Mouse (Mus musculus): ENCODE results near the gene Mgrn1.

Gene Mgrn1

DNA sequence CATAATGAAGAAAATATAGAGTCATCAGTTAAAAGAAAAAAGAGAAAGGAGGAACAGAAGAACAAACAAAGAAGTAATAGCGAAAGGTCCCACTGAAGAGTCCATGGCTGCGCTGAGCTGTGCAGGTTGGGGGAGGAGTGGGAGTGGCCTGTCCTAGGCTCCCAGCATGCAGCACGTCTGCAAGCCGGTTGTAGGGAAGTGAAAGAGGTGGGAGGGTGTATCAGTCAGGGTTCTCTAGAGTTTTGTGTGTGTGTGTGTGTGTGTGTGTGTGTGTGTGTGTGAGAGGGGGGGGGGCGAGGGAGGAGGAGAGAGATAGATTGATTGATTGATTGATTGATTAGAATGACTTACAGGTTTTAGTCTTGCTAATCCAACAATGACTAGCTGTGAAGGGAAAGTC, 21.9 kb downstream of the Mgrn1 start:
- peak in 1 of 2 experiments; percentile 68 for DNase-seq (ENCODE audit: low spot score in 2 of 2)

DNA sequence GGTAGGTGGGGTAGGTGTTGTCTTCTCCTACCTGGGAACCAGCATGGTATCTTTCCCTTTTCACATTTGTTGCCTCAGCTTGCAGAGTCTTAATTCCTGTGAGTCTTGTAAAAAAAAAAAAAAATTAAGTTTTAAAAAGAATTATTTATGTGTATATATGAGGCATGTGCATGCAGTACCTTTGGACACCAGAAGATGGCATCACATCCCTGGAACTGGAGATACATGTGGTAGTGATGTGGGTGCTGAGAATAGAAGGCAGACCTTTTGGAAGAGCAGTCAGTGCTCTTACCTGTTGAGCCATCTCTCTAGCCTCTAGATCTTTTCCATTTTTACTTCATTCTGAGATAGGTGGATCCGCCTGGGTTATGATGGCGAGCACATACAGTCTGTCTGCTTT, 23.7 kb downstream of the Mgrn1 start:
- peak in 1 of 2 experiments; percentile 48 for DNase-seq (ENCODE audit: low spot score in 2 of 2)

DNA sequence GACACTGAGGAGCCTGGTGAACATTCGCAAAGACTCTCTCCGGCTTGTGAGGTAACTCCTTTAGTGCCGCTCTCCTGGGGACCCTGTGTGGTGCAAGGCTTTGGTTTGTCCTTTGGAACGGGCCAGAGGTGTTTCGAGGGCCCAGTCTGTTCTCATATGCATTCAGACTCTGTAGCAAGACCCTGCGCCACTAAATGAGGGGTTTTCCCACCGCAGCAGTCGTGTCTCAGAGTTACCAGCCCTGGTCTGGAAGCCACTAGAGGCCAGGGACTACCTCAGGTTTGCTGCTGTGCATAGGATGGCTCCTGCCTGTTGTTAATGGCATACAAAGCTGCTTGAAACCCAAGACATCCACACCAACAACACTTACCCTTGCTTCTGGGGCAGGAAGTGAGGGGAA, 24.7 kb downstream of the Mgrn1 start:
- DNase-seq (ENCODE audit: low spot score in 2 of 2): no peak

DNA sequence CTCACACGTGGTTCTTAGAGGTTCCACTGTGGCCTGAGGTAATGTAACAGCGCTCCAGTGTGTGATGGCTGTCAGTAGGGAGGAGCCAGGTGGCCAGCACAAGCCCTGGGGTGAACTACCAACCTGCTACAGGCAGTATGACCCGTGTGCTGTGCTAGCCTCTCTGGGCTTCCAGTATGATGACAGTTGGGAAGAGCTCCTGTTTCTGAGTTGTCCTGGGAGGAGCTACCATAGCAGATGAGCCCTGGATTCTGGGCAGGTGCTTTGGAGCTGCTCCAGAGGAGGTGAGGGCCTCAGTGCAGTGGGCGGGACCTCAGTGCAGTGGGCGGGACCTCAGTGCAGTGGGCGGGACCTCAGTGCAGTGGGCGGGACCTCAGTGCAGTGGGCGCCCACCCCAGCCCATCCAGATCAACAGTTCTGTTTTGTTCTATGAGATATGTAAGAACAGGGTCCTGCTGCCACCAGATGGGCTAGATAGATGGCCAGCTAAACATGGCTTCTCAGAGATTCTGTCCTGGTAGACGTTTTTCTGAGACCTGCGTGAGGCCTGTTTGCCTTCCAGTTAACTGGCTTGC, 26.1 kb downstream of the Mgrn1 start:
- no peak for DNase-seq (ENCODE audit: low spot score in 2 of 2)

DNA sequence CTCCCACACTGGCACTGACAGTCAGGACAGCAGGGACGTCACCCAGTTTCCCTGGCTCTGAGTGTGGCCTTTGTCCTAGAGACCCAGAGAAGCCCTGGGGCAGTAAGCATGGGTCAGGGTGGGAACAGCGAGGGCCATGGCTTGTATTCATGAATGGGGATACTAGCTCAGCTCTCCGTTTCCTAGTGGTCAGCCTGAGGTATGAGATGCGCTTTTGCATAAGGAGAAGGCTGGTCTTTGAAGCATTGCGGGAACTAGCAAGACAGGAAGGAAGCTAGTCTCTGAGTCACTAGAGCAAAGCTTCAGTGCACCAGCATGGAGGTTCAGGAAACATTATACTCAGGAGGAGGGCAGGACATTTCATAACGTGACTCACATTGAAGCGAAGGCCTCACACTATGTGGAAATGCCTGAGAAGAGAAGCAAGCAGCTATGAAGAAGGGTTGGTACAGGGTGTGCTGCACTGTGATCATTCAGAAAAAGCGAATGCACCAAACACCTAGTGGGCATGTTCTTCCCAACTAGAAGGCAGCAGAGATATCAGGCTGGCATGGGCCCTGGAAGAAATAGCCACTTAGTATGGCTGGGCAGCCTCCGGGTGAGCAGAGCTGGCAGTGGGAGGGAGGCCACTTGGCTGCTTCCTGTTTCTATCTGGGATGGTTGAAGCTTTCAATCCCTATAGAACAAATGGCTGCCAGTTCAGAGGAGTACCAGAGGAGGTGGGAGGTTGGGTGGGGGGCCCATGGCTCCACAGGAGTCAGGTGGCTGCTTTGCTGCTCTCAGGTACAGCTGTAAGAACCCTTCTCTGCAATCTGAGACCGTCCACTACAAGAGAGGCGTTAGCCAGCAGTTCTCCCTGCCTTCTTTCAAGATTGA, 27.1 kb downstream of the Mgrn1 start:
- peak in 1 of 2 experiments; percentile 24 for DNase-seq (ENCODE audit: low spot score in 2 of 2)

DNA sequence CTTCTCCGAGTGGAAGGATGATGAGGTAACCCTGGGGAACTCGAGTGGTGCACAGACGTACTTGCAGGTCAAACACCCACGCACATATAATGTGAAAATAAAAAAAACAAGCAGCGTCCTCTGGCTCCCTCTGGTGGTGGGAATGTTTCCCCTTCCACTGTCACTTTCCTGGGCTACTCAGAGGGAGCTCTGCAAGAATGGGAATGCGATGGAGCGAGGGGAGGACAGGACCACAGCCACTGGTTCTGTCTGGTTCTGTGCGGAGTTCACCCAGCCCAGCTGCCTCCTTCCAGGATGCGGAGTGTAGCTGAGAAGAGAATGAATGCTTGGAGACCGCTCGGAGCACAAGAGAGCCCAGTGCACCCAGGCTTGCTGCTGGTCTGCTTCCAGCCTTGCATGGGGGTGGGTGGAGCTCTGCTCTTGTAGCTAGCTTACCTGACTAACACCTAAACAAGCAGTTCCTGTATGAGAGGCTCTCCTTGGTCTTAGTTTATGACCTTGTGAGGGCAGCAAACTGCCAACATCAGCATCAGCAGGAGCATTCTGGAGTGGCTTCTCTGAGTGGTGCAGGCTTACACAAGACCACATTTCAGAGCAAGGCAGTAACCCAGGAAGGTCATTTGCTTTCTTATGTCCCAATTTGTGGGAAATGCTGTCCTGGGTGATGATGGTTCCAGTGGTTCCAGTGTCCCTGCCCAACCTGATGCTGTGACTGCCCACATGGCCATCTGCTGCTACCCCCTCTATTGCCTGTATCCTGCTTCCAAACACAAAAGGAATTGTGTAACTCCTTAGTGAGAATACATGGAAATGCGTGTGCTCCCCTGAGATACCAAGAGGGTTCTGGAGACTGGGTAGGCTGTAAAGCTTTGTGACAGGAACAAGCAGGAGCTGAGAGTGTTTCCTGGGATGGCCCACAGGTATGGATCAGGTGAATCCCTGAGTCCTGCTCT, 28.0 kb downstream of the Mgrn1 start:
- peak; percentile 79 to 88 for DNase-seq (ENCODE audit: low spot score in 2 of 2)

DNA sequence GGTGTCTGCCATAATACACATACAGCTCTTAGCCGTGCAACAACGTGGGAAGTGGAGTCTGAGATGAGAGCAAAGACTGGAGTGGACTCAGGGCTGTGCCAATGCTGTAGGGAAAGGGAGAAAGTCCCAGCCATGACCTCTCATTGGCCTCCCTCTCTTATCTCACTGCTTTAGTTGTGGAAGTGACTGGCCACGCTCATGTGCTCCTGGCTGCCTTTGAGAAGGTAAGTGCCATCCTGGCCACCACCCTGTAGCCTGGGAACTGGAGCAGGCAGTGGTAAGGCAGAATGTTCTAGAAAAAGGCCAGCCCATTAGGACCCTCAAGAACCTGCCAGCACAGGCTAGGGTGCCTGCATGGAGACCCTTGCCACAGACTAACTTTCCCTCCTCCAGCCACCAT, 29.9 kb downstream of the Mgrn1 start:
- DNase-seq (ENCODE audit: low spot score in 2 of 2): no peak

DNA sequence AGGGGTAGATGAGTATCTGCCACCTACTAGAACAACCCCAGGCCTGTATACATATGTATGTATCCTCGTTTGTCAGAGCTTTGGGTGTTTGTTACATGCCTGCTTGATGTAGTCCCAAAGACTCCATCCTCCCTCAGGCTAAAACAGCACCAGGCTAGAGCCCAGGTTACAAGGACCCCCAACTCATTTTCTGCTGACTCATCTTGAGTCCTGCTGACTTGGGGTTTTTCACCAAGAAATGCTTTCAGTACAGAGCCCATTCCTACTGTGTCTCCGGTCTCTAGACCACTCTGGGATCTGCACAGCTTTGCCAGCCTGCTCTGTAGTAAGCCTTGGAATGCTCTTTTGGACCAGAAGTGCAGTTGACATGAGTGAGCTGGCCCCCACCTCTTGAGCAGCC, 30.6 kb downstream of the Mgrn1 start:
- no peak for DNase-seq (ENCODE audit: low spot score in 2 of 2)

DNA sequence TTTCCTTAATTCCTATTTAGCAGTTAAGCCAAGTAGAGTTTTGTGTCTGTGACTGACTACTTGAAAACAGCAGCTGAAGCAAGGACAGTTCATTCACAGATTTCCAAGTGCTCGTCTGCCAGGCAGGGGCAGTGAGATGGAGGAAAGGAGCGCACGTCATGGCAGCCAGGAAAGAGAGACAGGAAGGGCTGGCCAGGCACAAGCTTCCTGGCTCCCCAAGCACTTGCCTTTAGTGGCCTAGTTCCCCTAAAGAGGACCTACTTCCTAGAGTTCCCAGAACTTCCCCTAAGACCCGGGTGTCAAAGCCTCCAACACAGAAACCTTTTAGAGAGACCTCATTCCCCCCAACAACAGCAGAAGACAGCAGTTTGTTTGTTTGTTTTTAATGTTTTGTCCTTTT, 34.5 kb downstream of the Mgrn1 start:
- DNase-seq (ENCODE audit: low spot score in 2 of 2): no peak

DNA sequence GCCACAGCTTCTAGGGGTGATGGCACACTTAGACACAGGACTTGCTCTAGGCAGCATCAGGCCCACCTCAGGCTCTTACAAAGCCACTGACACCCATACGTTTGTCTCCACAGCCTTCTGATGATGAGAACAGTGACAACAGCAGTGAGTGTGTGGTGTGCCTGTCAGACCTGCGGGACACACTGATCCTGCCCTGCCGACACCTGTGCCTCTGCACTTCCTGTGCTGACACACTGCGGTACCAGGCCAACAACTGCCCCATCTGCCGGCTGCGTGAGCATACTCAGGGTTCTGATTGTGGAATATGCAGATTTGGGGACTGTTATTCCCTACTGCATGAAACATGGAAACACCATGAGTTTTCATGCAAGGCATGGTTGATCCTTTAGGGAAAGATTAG, 36.4 kb downstream of the Mgrn1 start:
- no peak for DNase-seq (ENCODE audit: low spot score in 2 of 2)

DNA sequence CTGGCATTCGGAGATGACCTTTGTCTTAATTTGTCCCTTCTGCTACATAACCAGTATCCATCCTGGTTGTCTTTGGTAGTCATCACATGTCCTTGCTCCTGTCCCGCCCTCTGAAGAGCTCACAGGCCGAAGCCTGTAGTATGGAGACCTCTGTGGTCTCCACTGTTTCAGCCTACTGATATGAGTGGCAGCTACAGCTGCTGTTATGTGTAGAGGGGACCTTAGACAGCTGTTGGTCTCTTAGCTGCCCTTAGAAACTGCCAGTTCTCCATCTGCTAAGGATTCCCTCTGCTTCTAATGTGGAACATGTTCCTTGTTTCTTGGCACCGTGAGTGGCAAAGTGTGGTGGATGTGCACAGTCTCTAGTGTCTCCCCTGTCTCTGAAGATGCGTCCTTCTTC, 37.9 kb downstream of the Mgrn1 start:
- no peak for DNase-seq (ENCODE audit: low spot score in 2 of 2)

DNA sequence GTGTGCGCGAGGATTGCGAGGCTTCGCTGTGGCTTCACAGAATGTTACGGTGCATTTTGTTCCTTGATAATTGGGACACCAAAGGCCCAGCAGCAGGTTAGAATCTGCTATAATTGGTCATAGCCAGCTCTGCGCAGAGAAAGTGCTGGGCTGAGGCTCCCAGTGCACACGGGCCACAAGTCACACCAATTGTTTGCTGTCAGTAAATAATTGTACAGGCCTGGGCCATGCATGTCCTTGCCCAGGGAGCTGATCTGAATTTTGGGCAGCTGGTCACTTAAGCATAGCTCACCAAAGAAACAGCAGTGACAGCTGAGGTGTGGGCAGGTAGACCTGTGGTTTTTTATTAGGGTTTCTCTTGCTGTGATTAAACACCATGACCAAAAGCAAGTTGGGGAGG, 41.9 kb downstream of the Mgrn1 start:
- DNase-seq (ENCODE audit: low spot score in 2 of 2): no peak

DNA sequence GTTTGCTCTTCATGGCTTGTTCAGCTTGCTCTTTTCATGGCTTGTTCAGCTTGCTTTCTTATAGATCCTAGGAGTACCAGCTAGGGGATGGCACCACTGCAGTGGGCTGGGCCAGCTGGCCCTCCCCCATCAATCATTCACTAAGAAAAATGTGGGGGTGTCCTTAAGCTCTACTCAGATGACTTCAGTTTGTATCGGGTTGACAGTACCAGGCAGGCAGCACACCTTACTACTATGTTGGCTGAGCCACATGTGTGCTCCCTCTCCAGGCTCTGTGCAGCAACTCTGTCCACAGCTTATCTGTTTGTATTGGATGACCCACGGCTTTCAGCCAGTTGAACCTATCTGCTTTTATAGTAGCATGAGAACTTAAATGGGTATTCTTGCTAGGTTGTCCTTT, 42.4 kb downstream of the Mgrn1 start:
- no peak for DNase-seq (ENCODE audit: low spot score in 2 of 2)

DNA sequence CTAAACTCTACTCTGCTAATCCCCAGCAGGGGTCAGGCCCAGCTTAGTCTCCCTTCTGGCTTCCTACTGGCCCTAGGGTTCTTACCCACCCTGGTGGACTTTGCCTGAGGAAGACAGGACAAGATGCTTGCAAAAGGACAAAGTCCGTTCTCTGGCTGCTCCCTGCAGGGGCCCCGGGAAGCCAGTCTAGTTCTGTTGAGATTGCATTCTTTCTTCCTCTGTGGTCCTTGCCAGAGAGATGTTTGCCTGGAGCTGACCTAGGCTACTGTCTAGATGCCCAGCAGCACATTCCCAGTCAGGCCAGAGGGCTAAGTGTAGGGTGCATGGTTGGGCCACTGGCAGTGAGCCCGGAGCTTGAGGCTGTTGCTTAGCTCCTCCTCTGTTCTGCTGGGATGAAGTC, 46.4 kb downstream of the Mgrn1 start:
- DNase-seq (ENCODE audit: low spot score in 2 of 2): no peak

DNA sequence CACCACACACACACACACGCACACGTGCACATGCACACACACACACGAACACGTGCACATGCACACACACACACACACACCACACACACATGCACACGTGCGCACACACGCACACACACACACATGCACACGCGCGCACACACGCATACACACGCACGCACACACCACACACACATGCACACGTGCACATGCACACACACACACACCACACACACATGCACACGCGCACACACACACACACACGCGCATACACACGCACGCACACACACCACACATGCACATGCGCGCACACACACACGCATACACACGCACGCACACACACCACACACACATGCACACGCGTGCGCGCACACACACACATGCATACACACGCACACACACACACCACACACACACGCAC, 49.4 kb downstream of the Mgrn1 start:
- no peak for DNase-seq (ENCODE audit: low spot score in 2 of 2)

DNA sequence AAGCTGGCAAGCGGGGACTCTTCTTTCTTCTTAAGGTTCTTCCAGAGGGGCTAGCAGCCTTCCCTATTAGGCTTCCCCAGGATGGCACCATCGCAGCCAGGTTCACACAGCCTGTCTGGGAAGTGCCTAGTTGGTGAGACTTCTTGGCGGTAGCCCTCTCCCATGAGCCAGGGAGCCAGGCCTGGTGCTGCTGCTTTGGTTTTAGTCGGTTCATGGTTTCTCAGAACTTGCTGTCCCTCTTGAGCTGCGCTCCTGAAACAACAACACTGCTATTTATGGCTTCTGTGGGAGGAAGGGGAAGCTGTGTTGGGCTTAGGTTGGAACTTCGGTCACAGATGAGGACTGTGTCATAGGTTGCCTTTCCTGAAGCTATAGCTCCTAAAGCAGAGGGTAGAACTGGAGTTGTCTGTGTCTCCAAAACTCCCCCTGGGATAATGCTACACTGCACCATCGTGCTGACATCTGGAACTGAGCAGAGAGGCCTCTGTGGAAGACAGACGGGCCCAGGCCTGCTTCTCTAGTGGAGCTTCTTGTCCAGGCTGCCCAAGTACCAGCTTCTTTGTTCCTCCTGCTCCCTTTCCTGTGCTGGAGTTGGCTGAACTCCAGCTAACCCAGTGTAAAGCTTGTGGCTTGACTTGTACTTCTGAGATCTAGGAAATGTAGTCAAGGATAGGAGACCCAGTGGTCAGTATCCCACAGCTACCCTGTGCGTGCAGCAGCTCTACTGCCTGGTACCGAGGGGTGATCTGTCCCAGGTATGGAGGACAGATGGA, 50.1 kb downstream of the Mgrn1 start:
- no peak for DNase-seq (ENCODE audit: low spot score in 2 of 2)

DNA sequence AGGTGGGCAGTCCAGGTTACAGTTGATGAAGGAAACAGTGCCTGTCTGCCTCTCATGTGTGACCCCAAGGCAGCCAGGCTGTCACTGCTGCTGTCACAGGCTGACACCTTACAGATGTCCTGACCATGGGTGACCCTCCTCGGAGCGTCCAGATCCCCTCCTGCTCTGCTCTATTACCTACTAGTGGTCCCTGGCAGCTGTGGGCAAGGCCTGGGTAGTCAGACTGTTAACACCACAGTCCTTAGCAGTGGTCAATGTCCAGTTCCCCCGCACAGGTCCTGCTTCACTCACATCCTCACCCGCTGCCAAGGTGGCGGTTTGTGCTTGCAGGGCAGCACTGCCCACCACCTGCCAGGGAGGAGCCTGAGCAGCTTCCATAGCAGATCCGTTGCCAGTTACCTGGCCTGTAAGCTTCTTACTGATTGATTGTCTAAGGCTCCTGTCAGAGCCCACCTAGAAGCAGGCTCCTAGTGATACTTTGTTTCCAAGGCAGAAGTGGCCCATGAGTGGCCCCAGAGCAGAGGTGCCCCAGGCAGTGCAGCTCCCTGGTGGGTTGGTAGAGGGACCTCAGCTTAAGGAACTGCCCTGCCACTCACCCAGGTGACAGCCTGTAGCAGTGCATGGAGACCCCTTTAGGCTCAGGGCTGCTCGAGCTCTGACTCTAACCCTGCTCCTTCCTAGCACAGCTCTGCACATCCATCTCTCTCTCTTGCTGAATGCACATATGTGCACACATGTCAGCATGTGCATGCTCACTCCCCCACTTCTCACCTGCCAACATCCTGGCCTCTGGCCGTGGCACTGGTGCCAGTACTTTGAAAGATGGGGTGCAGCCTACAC, 51.5 kb downstream of the Mgrn1 start:
- no peak for DNase-seq (ENCODE audit: low spot score in 2 of 2)

DNA sequence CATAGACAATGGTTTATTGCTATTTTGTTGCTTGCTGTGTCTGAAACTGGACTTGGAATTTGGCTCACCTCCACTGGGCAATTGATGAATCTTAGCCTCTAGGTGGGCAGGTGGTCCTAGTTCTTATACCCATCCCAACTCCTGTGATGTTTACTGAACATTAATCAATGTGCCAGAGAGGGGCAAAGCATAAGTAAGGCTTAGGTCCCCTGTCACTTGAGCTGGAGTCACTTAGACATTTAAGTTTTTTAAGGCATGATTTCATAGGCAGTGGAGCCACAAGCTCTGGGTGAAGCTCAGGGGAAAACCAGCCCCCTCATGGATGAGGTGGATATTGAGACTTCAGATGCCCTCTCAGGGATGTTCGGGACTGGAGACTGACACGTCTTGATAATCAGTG, 52.4 kb downstream of the Mgrn1 start, which contains the start of gene Nudt16l1:
TSS of gene Nudt16l1 (plus strand) at position 301 of the 400 bp plus-strand sequence.
- no peak for DNase-seq (ENCODE audit: low spot score in 2 of 2)

DNA sequence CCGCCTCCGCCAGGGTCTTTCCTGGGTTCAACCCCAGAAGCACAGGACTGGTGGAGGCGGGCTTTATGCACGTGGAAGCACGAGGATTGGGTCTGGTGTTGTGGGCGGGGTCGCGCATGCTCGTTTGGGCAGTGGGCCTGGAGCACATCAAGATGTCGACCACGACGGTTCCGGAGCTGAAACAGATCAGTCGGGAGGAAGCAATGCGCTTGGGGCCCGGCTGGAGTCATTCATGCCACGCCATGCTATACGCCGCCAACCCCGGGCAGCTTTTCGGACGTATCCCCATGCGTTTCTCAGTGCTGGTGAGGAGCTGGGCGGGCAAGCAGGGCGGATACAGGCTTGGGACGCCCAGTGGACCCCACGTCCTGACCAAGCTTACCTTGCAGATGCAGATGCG, 52.9 kb downstream of the Mgrn1 start:
- DNase-seq (ENCODE audit: low spot score in 2 of 2): peak; percentile 86 to 95

DNA sequence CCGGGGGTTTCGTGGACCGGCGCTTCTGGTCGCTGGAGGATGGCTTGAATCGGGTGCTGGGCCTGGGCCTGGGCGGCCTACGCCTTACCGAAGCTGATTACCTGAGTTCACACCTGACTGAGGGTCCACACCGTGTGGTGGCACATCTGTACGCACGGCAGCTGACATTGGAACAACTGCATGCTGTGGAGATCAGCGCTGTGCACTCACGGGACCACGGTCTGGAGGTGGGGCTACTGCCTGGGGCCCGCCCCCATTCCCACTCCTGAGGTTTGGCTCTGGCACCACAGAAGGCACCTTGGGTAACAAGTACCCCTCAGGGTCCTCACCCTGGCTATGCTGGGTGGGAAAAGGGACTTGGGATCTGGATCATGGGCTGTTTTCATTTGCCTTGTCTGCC, 53.4 kb downstream of the Mgrn1 start:
- DNase-seq (ENCODE audit: low spot score in 2 of 2): peak in 1 of 2 experiments; percentile 39

Data from spleen, postnatal 10 days (tissue).